Mouse (Mus musculus): ENCODE results near the gene Zfpm1. TPM values are rescaled to one million over a fixed set of nuclear protein-coding genes. Genes with fewer than 3 reads are reported as not detected.

The Zfpm1 gene
- 1.00 and 1.4 TPM in 2 replicates for polyA plus RNA-seq (2015; fragmentation: Nextera tagmentation; extraction: Ambion mirVana)

- H3K36me3 ChIP-seq: no peaks in the 10 kb centered on the region
- H3K9ac ChIP-seq (replicated peaks): peak within 1 kb of the TSS; percentile 62
- H3K9me3 ChIP-seq (replicated peaks): no peaks in the 10 kb centered on the region
- 0% methylated on average over 6 of the region's 60 CpGs for WGBS
- H3K27me3 ChIP-seq (replicated peaks): peaks cover 31% of the 10 kb centered on the region
- peak within 1 kb of the TSS; percentile 99 for H3K4me2 ChIP-seq
- ATAC-seq (ENCODE audit: low FRiP score): no peak
- peak within 1 kb of the TSS; percentile 80 for H3K27ac ChIP-seq (replicated peaks)
- H3K4me1 ChIP-seq: peaks cover 33% of the 10 kb centered on the region
- peak within 1 kb of the TSS; percentile 63 for H3K4me3 ChIP-seq (replicated peaks)
These were observed at the start of gene Zfpm1 for GRCm38 (mm10) chr8:122282035-122282358. Zfpm1 (plus strand) TSS chr8:122282141.

GRCm38 (mm10) chr8:122234055-122234454, 47.9 kb upstream of the Zfpm1 start:
- H3K27me3 ChIP-seq (replicated peaks): peaks cover 28% of the 10 kb centered on the region
- no peak overlapping the region for H3K27ac ChIP-seq (replicated peaks)
- H3K4me1 ChIP-seq: peaks cover 24% of the 10 kb centered on the region
- ATAC-seq (ENCODE audit: low FRiP score): no peak
- H3K4me3 ChIP-seq (replicated peaks): no peak overlapping the region
- no peak overlapping the region for H3K9ac ChIP-seq (replicated peaks)
- 37% methylated on average over 11 of the region's 11 CpGs for WGBS
- no peaks in the 10 kb centered on the region for H3K36me3 ChIP-seq
- H3K9me3 ChIP-seq (replicated peaks): no peaks in the 10 kb centered on the region
- H3K4me2 ChIP-seq: no peak overlapping the region

- no peak overlapping the region for H3K27ac ChIP-seq (replicated peaks)
- 85% methylated on average over 3 of the region's 3 CpGs for WGBS
These were observed 45.4 kb upstream of the Zfpm1 start for GRCm38 (mm10) chr8:122236521-122236920.

GRCm38 (mm10) chr8:122238225-122238624, 43.7 kb upstream of the Zfpm1 start:
- Histone ChIP-seq H3K36me3 (no peaks in the 10 kb centered on the region), H3K4me2 (no peak overlapping the region), H3K27ac (replicated peaks) (no peak overlapping the region), H3K9ac (replicated peaks) (no peak overlapping the region), H3K9me3 (replicated peaks) (no peaks in the 10 kb centered on the region), H3K4me1 (peaks cover 6% of the 10 kb centered on the region; the same call in 1 of the 2 replicates), H3K27me3 (replicated peaks) (no peaks in the 10 kb centered on the region), H3K4me3 (replicated peaks) (no peak overlapping the region)
- ATAC-seq (ENCODE audit: low FRiP score): no peak
- WGBS: 89% methylated on average over 11 of the region's 11 CpGs

More at GRCm38 (mm10) chr8:122236521-122236920, 45.4 kb upstream of the Zfpm1 start:
- peaks cover 6% of the 10 kb centered on the region; the same call in 1 of the 2 replicates for H3K4me1 ChIP-seq
- no peak overlapping the region for H3K9ac ChIP-seq (replicated peaks)
- H3K4me3 ChIP-seq (replicated peaks): no peak overlapping the region
- H3K4me2 ChIP-seq: no peak overlapping the region
- H3K36me3 ChIP-seq: no peaks in the 10 kb centered on the region
- no peaks in the 10 kb centered on the region for H3K9me3 ChIP-seq (replicated peaks)
- H3K27me3 ChIP-seq (replicated peaks): peaks cover 16% of the 10 kb centered on the region
- no peak for ATAC-seq (ENCODE audit: low FRiP score)

GRCm38 (mm10) chr8:122238731-122239130, 43.2 kb upstream of the Zfpm1 start:
- no peak for ATAC-seq (ENCODE audit: low FRiP score)
- Histone ChIP-seq H3K27ac (replicated peaks) (no peak overlapping the region), H3K36me3 (no peaks in the 10 kb centered on the region), H3K4me1 (peaks cover 6% of the 10 kb centered on the region; the same call in 1 of the 2 replicates), H3K9ac (replicated peaks) (no peak overlapping the region), H3K27me3 (replicated peaks) (no peaks in the 10 kb centered on the region), H3K4me3 (replicated peaks) (no peak overlapping the region), H3K4me2 (no peak overlapping the region), H3K9me3 (replicated peaks) (no peaks in the 10 kb centered on the region)
- WGBS: 82% methylated on average over 8 of the region's 8 CpGs

GRCm38 (mm10) chr8:122240241-122241026, 41.5 kb upstream of the Zfpm1 start:
- no peaks in the 10 kb centered on the region for H3K27me3 ChIP-seq (replicated peaks)
- H3K9me3 ChIP-seq (replicated peaks): no peaks in the 10 kb centered on the region
- no peak overlapping the region for H3K4me3 ChIP-seq (replicated peaks)
- H3K4me1 ChIP-seq: no peaks in the 10 kb centered on the region
- H3K4me2 ChIP-seq: no peak overlapping the region
- H3K27ac ChIP-seq (replicated peaks): no peak overlapping the region
- H3K9ac ChIP-seq (replicated peaks): no peak overlapping the region
- 87% methylated on average over 16 of the region's 16 CpGs for WGBS
- no peak for ATAC-seq (ENCODE audit: low FRiP score)
- no peaks in the 10 kb centered on the region for H3K36me3 ChIP-seq

GRCm38 (mm10) chr8:122243310-122243709, 38.6 kb upstream of the Zfpm1 start:
- 79% methylated on average over 4 of the region's 4 CpGs for WGBS
- Histone ChIP-seq H3K27me3 (replicated peaks) (no peaks in the 10 kb centered on the region), H3K4me1 (peaks cover 9% of the 10 kb centered on the region), H3K4me3 (replicated peaks) (no peak overlapping the region), H3K36me3 (no peaks in the 10 kb centered on the region), H3K9ac (replicated peaks) (no peak overlapping the region), H3K27ac (replicated peaks) (no peak overlapping the region), H3K4me2 (no peak overlapping the region), H3K9me3 (replicated peaks) (no peaks in the 10 kb centered on the region)
- ATAC-seq (ENCODE audit: low FRiP score): no peak

GRCm38 (mm10) chr8:122245161-122245560, 36.8 kb upstream of the Zfpm1 start:
- Histone ChIP-seq H3K36me3 (no peaks in the 10 kb centered on the region), H3K4me2 (no peak overlapping the region), H3K9ac (replicated peaks) (no peak overlapping the region), H3K4me1 (peaks cover 9% of the 10 kb centered on the region), H3K9me3 (replicated peaks) (no peaks in the 10 kb centered on the region), H3K27ac (replicated peaks) (no peak overlapping the region), H3K27me3 (replicated peaks) (no peaks in the 10 kb centered on the region), H3K4me3 (replicated peaks) (no peak overlapping the region)
- no peak for ATAC-seq (ENCODE audit: low FRiP score)
- WGBS: 80% methylated on average over 6 of the region's 6 CpGs

- H3K4me1 ChIP-seq: peaks cover 9% of the 10 kb centered on the region
- H3K9ac ChIP-seq (replicated peaks): no peak overlapping the region
- no peak overlapping the region for H3K27ac ChIP-seq (replicated peaks)
- no peak overlapping the region for H3K4me3 ChIP-seq (replicated peaks)
- ATAC-seq (ENCODE audit: low FRiP score): no peak
- no peaks in the 10 kb centered on the region for H3K9me3 ChIP-seq (replicated peaks)
- H3K36me3 ChIP-seq: no peaks in the 10 kb centered on the region
- H3K4me2 ChIP-seq: no peak overlapping the region
- WGBS: 44% methylated on average over 12 of the region's 12 CpGs
- H3K27me3 ChIP-seq (replicated peaks): no peaks in the 10 kb centered on the region
These were observed 35.4 kb upstream of the Zfpm1 start for GRCm38 (mm10) chr8:122246257-122247211.

- Histone ChIP-seq H3K4me1 (peaks cover 5% of the 10 kb centered on the region; the same call in 1 of the 2 replicates), H3K9ac (replicated peaks) (no peak overlapping the region), H3K27ac (replicated peaks) (no peak overlapping the region), H3K4me3 (replicated peaks) (no peak overlapping the region), H3K27me3 (replicated peaks) (0 out of 2 replicates have a peak, but pooled peaks cover 6% of the 10 kb centered on the region), H3K9me3 (replicated peaks) (no peaks in the 10 kb centered on the region), H3K4me2 (no peak overlapping the region), H3K36me3 (no peaks in the 10 kb centered on the region)
- no peak for ATAC-seq (ENCODE audit: low FRiP score)
- WGBS: 92% methylated on average over 1 of the region's 1 CpGs
These were observed 30.2 kb upstream of the Zfpm1 start for GRCm38 (mm10) chr8:122251739-122252138.

GRCm38 (mm10) chr8:122252366-122252765, 29.6 kb upstream of the Zfpm1 start:
- 54% methylated on average over 5 of the region's 5 CpGs for WGBS
- Histone ChIP-seq H3K4me2 (no peak overlapping the region), H3K9me3 (replicated peaks) (no peaks in the 10 kb centered on the region), H3K27ac (replicated peaks) (no peak overlapping the region), H3K36me3 (no peaks in the 10 kb centered on the region), H3K27me3 (replicated peaks) (0 out of 2 replicates have a peak, but pooled peaks cover 6% of the 10 kb centered on the region), H3K4me3 (replicated peaks) (no peak overlapping the region), H3K4me1 (peaks cover 4% of the 10 kb centered on the region; the same call in 1 of the 2 replicates), H3K9ac (replicated peaks) (no peak overlapping the region)
- no peak for ATAC-seq (ENCODE audit: low FRiP score)
